Mouse (Mus musculus) lung, postnatal 0 days (tissue): ENCODE results near the gene Slc39a13.

ENCODE experiments used
- CTCF ChIP-seq: IDR thresholded peaks from 2 replicates; pipeline ENCODE4 v1.5.1; 2016; ENCODE audit warnings: antibody characterized with exemption, mild to moderate bottlenecking
- EP300 ChIP-seq: IDR thresholded peaks from 2 replicates; pipeline ENCODE4 v1.6.1; 2016; ENCODE audit warnings: antibody characterized with exemption, mild to moderate bottlenecking, control low read depth

DNA sequence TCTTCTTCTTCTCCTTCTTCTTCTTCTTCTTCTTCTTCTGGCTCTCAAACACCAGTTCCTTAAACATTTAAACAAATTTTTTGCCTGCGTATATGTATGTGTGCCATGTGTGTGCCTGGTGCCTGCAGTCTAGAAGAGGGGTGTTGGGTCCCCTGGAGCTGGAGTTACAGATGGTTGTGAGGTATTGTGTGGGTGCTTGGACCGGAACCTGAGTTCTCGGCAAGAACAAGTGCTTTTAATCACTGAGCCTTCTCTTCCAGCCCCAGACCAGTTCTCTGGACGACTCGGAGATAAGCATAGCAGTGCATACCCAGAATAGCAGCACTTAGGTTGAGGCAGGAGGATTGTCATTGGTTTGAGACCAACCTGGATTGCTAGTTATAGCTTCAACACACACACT is 46.6 kb upstream of the Slc39a13 start:
- TF ChIP-seq CTCF (no peak), EP300 (no peak)
